Mouse (Mus musculus): ENCODE results near the gene Col4a3bp. TPM values are rescaled to one million over a fixed set of nuclear protein-coding genes. Genes with fewer than 3 reads are reported as not detected.

Col4a3bp gene
- total RNA-seq, 1 experiment: 23.6 TPM

- no peak overlapping the region for H3K27ac ChIP-seq (ENCODE audit: insufficient read depth, low read depth, low read length, poor library complexity, severe bottlenecking)
- in situ Hi-C loops (cut with MboI; ENCODE audit: low sequenced_read_pairs in 2 of 2, unreplicated experiment in 2 of 2): no loop called here
- H3K9ac ChIP-seq (ENCODE audit: insufficient read depth, low read depth, low read length, poor library complexity, severe bottlenecking): no peak overlapping the region
- no peak overlapping the region for H3K4me3 ChIP-seq (ENCODE audit: insufficient read depth in 1 of 2, low read depth in 1 of 2, low read length in 2 of 2, poor library complexity in 1 of 2, severe bottlenecking in 1 of 2)
- no peaks in the 10 kb centered on the region for H3K9me3 ChIP-seq (ENCODE audit: control insufficient read depth, insufficient read depth, low read depth, low read length)
- H3K36me3 ChIP-seq (ENCODE audit: control insufficient read depth, insufficient read depth, low read length, poor library complexity, severe bottlenecking): peaks cover 2% of the 10 kb centered on the region; the same call in 1 of the 2 replicates
- no peaks in the 10 kb centered on the region for H3K4me1 ChIP-seq (ENCODE audit: control insufficient read depth in 2 of 2, insufficient read depth in 2 of 2, low read length in 2 of 2, poor library complexity in 1 of 2)
- TF ChIP-seq ZC3H11A (IDR thresholded peaks at IDR 0.05; ENCODE audit: borderline replicate concordance, low read depth, low read length) (no peak), HCFC1 (IDR thresholded peaks at IDR 0.05; ENCODE audit: borderline replicate concordance, insufficient read depth, low read length) (no peak), MAFK (IDR thresholded peaks at IDR 0.05; ENCODE audit: insufficient read depth, low read depth, low read length) (no peak), CHD2 (IDR thresholded peaks at IDR 0.05; ENCODE audit: low read depth, low read length) (no peak)
- no peak for DNase-seq (ENCODE audit: low read depth, low spot score)
Observed at GRCm38 (mm10) chr13:96644168-96644567, 101.8 kb downstream of the Col4a3bp start.

- TF ChIP-seq ZNF384 (IDR thresholded peaks at IDR 0.05; ENCODE audit: low read depth, low read length) (no peak), CHD2 (IDR thresholded peaks at IDR 0.05; ENCODE audit: low read depth, low read length) (no peak), ZC3H11A (IDR thresholded peaks at IDR 0.05; ENCODE audit: borderline replicate concordance, low read depth, low read length) (no peak), MAFK (IDR thresholded peaks at IDR 0.05; ENCODE audit: insufficient read depth, low read depth, low read length) (no peak), HCFC1 (IDR thresholded peaks at IDR 0.05; ENCODE audit: borderline replicate concordance, insufficient read depth, low read length) (no peak)
- Histone ChIP-seq H3K36me3 (ENCODE audit: control insufficient read depth, insufficient read depth, low read length, poor library complexity, severe bottlenecking) (peaks cover 9% of the 10 kb centered on the region), H3K4me1 (ENCODE audit: control insufficient read depth in 2 of 2, insufficient read depth in 2 of 2, low read length in 2 of 2, poor library complexity in 1 of 2) (no peaks in the 10 kb centered on the region), H3K4me3 (ENCODE audit: insufficient read depth in 1 of 2, low read depth in 1 of 2, low read length in 2 of 2, poor library complexity in 1 of 2, severe bottlenecking in 1 of 2) (no peak overlapping the region), H3K27ac (ENCODE audit: insufficient read depth, low read depth, low read length, poor library complexity, severe bottlenecking) (no peak overlapping the region), H3K9ac (ENCODE audit: insufficient read depth, low read depth, low read length, poor library complexity, severe bottlenecking) (no peak overlapping the region), H3K9me3 (ENCODE audit: control insufficient read depth, insufficient read depth, low read depth, low read length) (no peaks in the 10 kb centered on the region)
- DNase-seq (ENCODE audit: low read depth, low spot score): no peak
- in situ Hi-C loops (cut with MboI; ENCODE audit: low sequenced_read_pairs in 2 of 2, unreplicated experiment in 2 of 2): no loop called here
Observed at GRCm38 (mm10) chr13:96645822-96646221, 103.4 kb downstream of the Col4a3bp start.

GRCm38 (mm10) chr13:96653041-96653440 is 110.6 kb downstream of the Col4a3bp start:
- H3K36me3 ChIP-seq (ENCODE audit: control insufficient read depth, insufficient read depth, low read length, poor library complexity, severe bottlenecking): peaks cover 57% of the 10 kb centered on the region
- H3K9ac ChIP-seq (ENCODE audit: insufficient read depth, low read depth, low read length, poor library complexity, severe bottlenecking): no peak overlapping the region
- no peak for DNase-seq (ENCODE audit: low read depth, low spot score)
- H3K9me3 ChIP-seq (ENCODE audit: control insufficient read depth, insufficient read depth, low read depth, low read length): no peaks in the 10 kb centered on the region
- in situ Hi-C loops (cut with MboI; ENCODE audit: low sequenced_read_pairs in 2 of 2, unreplicated experiment in 2 of 2): no loop called here
- no peaks in the 10 kb centered on the region for H3K4me1 ChIP-seq (ENCODE audit: control insufficient read depth in 2 of 2, insufficient read depth in 2 of 2, low read length in 2 of 2, poor library complexity in 1 of 2)
- TF ChIP-seq CHD2 (IDR thresholded peaks at IDR 0.05; ENCODE audit: low read depth, low read length): no peak
- no peak for TF ChIP-seq HCFC1 (IDR thresholded peaks at IDR 0.05; ENCODE audit: borderline replicate concordance, insufficient read depth, low read length)
- no peak for TF ChIP-seq ZNF384 (IDR thresholded peaks at IDR 0.05; ENCODE audit: low read depth, low read length)
- TF ChIP-seq ZC3H11A (IDR thresholded peaks at IDR 0.05; ENCODE audit: borderline replicate concordance, low read depth, low read length): no peak
- no peak overlapping the region for H3K27ac ChIP-seq (ENCODE audit: insufficient read depth, low read depth, low read length, poor library complexity, severe bottlenecking)
- no peak overlapping the region for H3K4me3 ChIP-seq (ENCODE audit: insufficient read depth in 1 of 2, low read depth in 1 of 2, low read length in 2 of 2, poor library complexity in 1 of 2, severe bottlenecking in 1 of 2)

- Histone ChIP-seq H3K4me1 (ENCODE audit: control insufficient read depth in 2 of 2, insufficient read depth in 2 of 2, low read length in 2 of 2, poor library complexity in 1 of 2) (peaks cover 0 to 2% of the 10 kb centered on the region in 2 experiments; a peak in 1 of 4 replicates), H3K27ac (ENCODE audit: insufficient read depth, low read depth, low read length, poor library complexity, severe bottlenecking) (no peak overlapping the region), H3K36me3 (ENCODE audit: control insufficient read depth, insufficient read depth, low read length, poor library complexity, severe bottlenecking) (peaks cover 67% of the 10 kb centered on the region), H3K9ac (ENCODE audit: insufficient read depth, low read depth, low read length, poor library complexity, severe bottlenecking) (no peak overlapping the region), H3K4me3 (ENCODE audit: insufficient read depth in 1 of 2, low read depth in 1 of 2, low read length in 2 of 2, poor library complexity in 1 of 2, severe bottlenecking in 1 of 2) (no peak overlapping the region), H3K9me3 (ENCODE audit: control insufficient read depth, insufficient read depth, low read depth, low read length) (no peaks in the 10 kb centered on the region)
- DNase-seq (ENCODE audit: low read depth, low spot score): no peak
- TF ChIP-seq ZC3H11A (IDR thresholded peaks at IDR 0.05; ENCODE audit: borderline replicate concordance, low read depth, low read length) (no peak), HCFC1 (IDR thresholded peaks at IDR 0.05; ENCODE audit: borderline replicate concordance, insufficient read depth, low read length) (no peak), CHD2 (IDR thresholded peaks at IDR 0.05; ENCODE audit: low read depth, low read length) (no peak), ZNF384 (IDR thresholded peaks at IDR 0.05; ENCODE audit: low read depth, low read length) (no peak), MAFK (IDR thresholded peaks at IDR 0.05; ENCODE audit: insufficient read depth, low read depth, low read length) (no peak)
- in situ Hi-C loops (cut with MboI; ENCODE audit: low sequenced_read_pairs in 2 of 2, unreplicated experiment in 2 of 2): no loop called here
Observed at GRCm38 (mm10) chr13:96656673-96657072, 114.3 kb downstream of the Col4a3bp start.

- peaks cover 69% of the 10 kb centered on the region for H3K36me3 ChIP-seq (ENCODE audit: control insufficient read depth, insufficient read depth, low read length, poor library complexity, severe bottlenecking)
- TF ChIP-seq CHD2 (IDR thresholded peaks at IDR 0.05; ENCODE audit: low read depth, low read length) (no peak), ZNF384 (IDR thresholded peaks at IDR 0.05; ENCODE audit: low read depth, low read length) (no peak), MAFK (IDR thresholded peaks at IDR 0.05; ENCODE audit: insufficient read depth, low read depth, low read length) (no peak), HCFC1 (IDR thresholded peaks at IDR 0.05; ENCODE audit: borderline replicate concordance, insufficient read depth, low read length) (no peak), ZC3H11A (IDR thresholded peaks at IDR 0.05; ENCODE audit: borderline replicate concordance, low read depth, low read length) (no peak)
Observed at GRCm38 (mm10) chr13:96658936-96659335, 116.5 kb downstream of the Col4a3bp start.

More at GRCm38 (mm10) chr13:96658936-96659335, 116.5 kb downstream of the Col4a3bp start:
- no peak for DNase-seq (ENCODE audit: low read depth, low spot score)
- H3K4me1 ChIP-seq (ENCODE audit: control insufficient read depth in 2 of 2, insufficient read depth in 2 of 2, low read length in 2 of 2, poor library complexity in 1 of 2): peaks cover 0 to 2% of the 10 kb centered on the region in 2 experiments; a peak in 1 of 4 replicates
- in situ Hi-C loops (cut with MboI; ENCODE audit: low sequenced_read_pairs in 2 of 2, unreplicated experiment in 2 of 2): no loop called here
- no peak overlapping the region for H3K4me3 ChIP-seq (ENCODE audit: insufficient read depth in 1 of 2, low read depth in 1 of 2, low read length in 2 of 2, poor library complexity in 1 of 2, severe bottlenecking in 1 of 2)
- no peak overlapping the region for H3K9ac ChIP-seq (ENCODE audit: insufficient read depth, low read depth, low read length, poor library complexity, severe bottlenecking)
- H3K27ac ChIP-seq (ENCODE audit: insufficient read depth, low read depth, low read length, poor library complexity, severe bottlenecking): no peak overlapping the region
- H3K9me3 ChIP-seq (ENCODE audit: control insufficient read depth, insufficient read depth, low read depth, low read length): no peaks in the 10 kb centered on the region
